Mouse (Mus musculus): ENCODE results near the gene Ldha.
"Not testable (repeated sequence)": the region's sequence is repeated elsewhere in the genome, so short reads cannot be mapped to it uniquely, and the experiment has no call there.

The Ldha gene

GRCm38 (mm10) chr7:46840787-46841525, at the start of gene Ldha:
Gene Ldha, plus strand, starts transcription at chr7:46841475.
- DNase-seq (ENCODE audit: low spot score), result no peak

- no peak for DNase-seq (ENCODE audit: low spot score)
These were observed 47.4 kb upstream of the Ldha start for GRCm38 (mm10) chr7:46793871-46794270.

GRCm38 (mm10) chr7:46795287-46796205, 45.7 kb upstream of the Ldha start, which contains the start of the genes Hps5 and Gtf2h1:
Gene Hps5, minus strand, starts transcription at chr7:46796064.
Gene Gtf2h1, plus strand, starts transcription at chr7:46796103.
- peak; percentile 97 for DNase-seq (ENCODE audit: low spot score)

- DNase-seq (ENCODE audit: low spot score), result peak; percentile 30
These were observed 45.0 kb upstream of the Ldha start for GRCm38 (mm10) chr7:46796206-46796679.

- DNase-seq (ENCODE audit: low spot score), result peak; percentile 18
These were observed 44.5 kb upstream of the Ldha start for GRCm38 (mm10) chr7:46796779-46797178.

- DNase-seq (ENCODE audit: low spot score), result no peak
These were observed 30.9 kb upstream of the Ldha start for GRCm38 (mm10) chr7:46810325-46810724.

GRCm38 (mm10) chr7:46814012-46814411, 27.3 kb upstream of the Ldha start:
- no peak for DNase-seq (ENCODE audit: low spot score)

GRCm38 (mm10) chr7:46820876-46821632, 20.2 kb upstream of the Ldha start:
- not testable (repeated sequence) for DNase-seq (ENCODE audit: low spot score)

GRCm38 (mm10) chr7:46827046-46827802, 14.1 kb upstream of the Ldha start:
- no peak for DNase-seq (ENCODE audit: low spot score)

GRCm38 (mm10) chr7:46827803-46828184, 13.5 kb upstream of the Ldha start:
- DNase-seq (ENCODE audit: low spot score), result no peak

- DNase-seq (ENCODE audit: low spot score), result no peak
These were observed 11.4 kb upstream of the Ldha start for GRCm38 (mm10) chr7:46829911-46830310.

GRCm38 (mm10) chr7:46830799-46831590, 10.3 kb upstream of the Ldha start:
- no peak for DNase-seq (ENCODE audit: low spot score)

- no peak for DNase-seq (ENCODE audit: low spot score)
These were observed 9.6 kb upstream of the Ldha start for GRCm38 (mm10) chr7:46831693-46832092.

GRCm38 (mm10) chr7:46832112-46832810, 9.0 kb upstream of the Ldha start:
- not testable (repeated sequence) for DNase-seq (ENCODE audit: low spot score)

GRCm38 (mm10) chr7:46833266-46833665, 8.0 kb upstream of the Ldha start:
- peak; percentile 64 for DNase-seq (ENCODE audit: low spot score)

GRCm38 (mm10) chr7:46833670-46834255, 7.5 kb upstream of the Ldha start:
- DNase-seq (ENCODE audit: low spot score), result no peak

- DNase-seq (ENCODE audit: low spot score), result no peak
These were observed 6.2 kb upstream of the Ldha start for GRCm38 (mm10) chr7:46834994-46835610.

GRCm38 (mm10) chr7:46836357-46836756, 4.9 kb upstream of the Ldha start:
- no peak for DNase-seq (ENCODE audit: low spot score)

- no peak for DNase-seq (ENCODE audit: low spot score)
These were observed 4.2 kb upstream of the Ldha start for GRCm38 (mm10) chr7:46837073-46837472.
